Mouse (Mus musculus): ENCODE measurements around the gene Stac3.
A peak's percentile ranks its signal among the peaks of the same experiment; 100 is the strongest.

The Stac3 gene

GRCm38 (mm10) chr10:127500894-127501893 is at the start of gene Stac3:
Stac3 (plus strand) TSS chr10:127501686.
- DNase-seq (ENCODE audit: low spot score) = no peak

GRCm38 (mm10) chr10:127453701-127454100 is 47.8 kb upstream of the Stac3 start:
- no peak for DNase-seq (ENCODE audit: low spot score)

- DNase-seq (ENCODE audit: low spot score) = no peak
Observed at GRCm38 (mm10) chr10:127462411-127463096, 38.9 kb upstream of the Stac3 start.

- DNase-seq (ENCODE audit: low spot score) = no peak
Observed at GRCm38 (mm10) chr10:127471281-127471988, 30.1 kb upstream of the Stac3 start.

DNA sequence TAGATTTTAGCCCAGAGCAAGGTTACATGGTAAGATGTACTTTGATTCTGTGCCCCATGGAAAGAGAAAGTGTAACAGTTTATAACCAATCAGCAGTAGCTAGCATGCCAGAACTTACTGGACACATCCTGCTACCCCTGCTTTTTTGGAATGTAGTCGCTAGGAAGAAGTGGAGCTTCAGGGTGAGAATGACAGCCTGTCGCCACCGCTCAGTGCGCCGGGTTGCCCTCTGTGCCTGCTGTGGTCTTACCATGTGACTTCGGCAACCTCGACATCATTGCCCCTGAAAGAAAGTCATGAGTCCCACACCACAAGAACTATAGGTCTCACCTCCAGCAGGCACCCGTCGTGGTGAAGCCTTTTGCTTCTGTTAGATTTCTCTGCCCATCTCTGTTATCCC is 28.8 kb upstream of the Stac3 start:
- no peak for DNase-seq (ENCODE audit: low spot score)

DNA sequence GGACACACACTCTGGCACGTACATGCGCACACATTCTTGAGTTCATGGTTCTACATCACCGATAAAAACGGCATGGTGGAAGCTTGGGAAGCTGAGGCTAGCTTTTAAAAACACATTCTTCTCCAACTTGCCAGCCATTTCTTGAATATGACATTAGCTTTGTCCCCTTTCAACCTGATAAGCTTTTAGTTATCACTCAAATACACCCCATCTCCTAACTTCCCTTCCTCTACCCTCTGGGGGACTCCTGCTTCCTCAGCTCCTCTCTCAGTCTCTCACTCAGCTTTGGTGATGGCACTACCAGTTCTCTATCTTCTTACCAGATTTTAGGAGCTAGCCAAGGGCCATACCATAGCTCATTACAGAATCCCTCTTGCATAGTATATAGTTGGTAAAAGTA is 26.3 kb upstream of the Stac3 start:
- DNase-seq (ENCODE audit: low spot score) = no peak

- DNase-seq (ENCODE audit: low spot score) = no peak
Observed at GRCm38 (mm10) chr10:127476541-127476940, 24.9 kb upstream of the Stac3 start.

DNA sequence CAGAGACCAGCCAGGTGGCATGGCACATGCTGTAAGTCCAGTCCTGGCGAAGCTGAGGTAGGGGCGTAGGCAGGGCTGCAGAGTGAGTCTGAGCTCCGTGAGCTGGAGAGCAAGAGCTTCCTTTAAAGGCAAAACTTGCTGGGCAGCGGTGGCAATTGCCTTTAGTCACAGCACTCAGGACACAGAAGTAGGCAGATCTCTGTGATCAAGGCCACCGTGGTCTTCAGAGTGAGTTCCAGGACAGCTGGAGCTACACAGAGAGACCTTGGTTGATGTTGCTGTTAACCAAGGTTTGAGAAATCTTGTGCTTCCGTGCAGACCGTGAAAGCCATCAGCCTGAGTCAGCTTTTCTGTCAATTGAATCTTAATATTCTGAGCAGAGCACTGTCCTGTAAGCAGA is 24.2 kb upstream of the Stac3 start:
- DNase-seq (ENCODE audit: low spot score) = no peak

DNA sequence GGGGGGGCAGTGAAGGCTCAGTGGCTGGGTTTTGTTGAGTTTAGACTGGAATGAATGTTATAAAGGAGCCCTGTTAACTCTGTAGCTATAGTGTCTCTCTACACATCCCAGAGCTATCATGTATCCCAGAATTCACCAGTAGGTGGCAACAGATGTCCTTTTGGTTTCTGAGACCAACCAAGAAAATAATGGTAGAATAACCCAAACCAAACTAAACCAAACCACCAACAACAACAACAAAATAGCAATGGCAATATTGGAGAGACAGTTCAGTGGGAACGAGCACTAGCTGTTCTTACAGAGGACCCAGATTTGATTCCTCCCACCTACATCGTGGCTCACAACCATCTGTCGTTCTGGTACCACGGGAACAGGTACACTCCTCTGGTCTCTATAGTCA is 22.4 kb upstream of the Stac3 start:
- DNase-seq (ENCODE audit: low spot score) = peak; percentile 21

GRCm38 (mm10) chr10:127480833-127481813 is 20.4 kb upstream of the Stac3 start:
- DNase-seq (ENCODE audit: low spot score) = peak; percentile 57

- no peak for DNase-seq (ENCODE audit: low spot score)
Observed at GRCm38 (mm10) chr10:127485235-127485634, 16.3 kb upstream of the Stac3 start.

DNA sequence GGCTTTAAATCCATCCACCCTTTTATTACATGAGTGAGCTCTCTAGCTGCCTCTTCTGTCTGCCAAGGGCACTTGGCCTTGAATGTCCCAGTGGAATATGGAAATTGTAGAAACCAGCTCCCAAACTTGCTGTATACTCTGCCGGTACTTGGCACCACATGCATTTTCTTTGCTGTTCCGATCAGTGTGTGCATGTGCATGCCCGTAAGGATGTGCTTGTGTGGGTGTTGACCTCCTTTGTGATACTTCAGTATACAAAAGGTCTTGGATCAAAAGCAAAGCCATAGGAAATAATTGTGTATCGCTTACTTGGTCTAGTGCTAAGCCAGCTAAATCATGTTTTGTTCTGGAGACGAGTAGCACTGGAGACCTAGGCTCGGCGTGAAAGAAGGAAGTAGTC is 12.6 kb upstream of the Stac3 start:
- DNase-seq (ENCODE audit: low spot score) = no peak

- DNase-seq (ENCODE audit: low spot score) = no peak
Observed at GRCm38 (mm10) chr10:127490160-127491127, 11.0 kb upstream of the Stac3 start.

DNA sequence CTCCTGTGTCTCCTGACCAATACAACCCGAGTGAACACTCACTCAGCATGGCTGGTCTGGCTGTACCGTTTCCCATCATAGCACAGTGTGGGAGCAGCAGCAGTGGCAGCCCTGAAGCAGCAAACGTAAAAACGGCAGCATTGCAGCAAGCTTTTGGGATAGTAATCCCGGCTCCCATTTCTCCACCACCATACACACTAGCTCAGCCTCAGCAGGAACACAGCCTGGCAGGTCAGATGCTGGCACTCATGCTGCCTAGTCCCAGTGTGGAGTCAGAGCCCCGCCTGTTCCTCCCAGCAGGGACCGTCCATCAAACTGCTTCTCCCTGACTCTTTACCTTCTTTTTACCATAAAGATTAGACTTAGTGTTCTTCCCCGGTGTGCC is 10.4 kb upstream of the Stac3 start:
- no peak for DNase-seq (ENCODE audit: low spot score)

DNA sequence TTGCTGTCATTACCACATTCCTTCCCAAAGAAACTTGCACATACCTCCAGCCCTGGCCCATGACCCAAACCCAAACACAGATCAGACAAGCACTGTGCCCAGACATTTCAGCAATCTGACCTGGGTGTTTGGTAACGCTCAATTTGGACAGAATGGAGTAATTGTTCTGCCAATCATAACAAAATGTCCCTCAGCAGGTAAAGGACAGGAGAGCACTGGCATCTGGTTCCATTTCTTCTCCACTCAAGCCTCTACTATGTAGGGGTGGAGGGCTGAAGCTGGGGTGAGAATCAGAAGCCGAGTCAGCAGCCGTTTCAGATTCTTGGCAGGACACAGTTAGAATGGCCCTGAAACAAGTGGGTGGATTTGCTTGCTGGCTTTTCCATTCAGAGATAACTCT is 9.4 kb upstream of the Stac3 start:
- no peak for DNase-seq (ENCODE audit: low spot score)

DNA sequence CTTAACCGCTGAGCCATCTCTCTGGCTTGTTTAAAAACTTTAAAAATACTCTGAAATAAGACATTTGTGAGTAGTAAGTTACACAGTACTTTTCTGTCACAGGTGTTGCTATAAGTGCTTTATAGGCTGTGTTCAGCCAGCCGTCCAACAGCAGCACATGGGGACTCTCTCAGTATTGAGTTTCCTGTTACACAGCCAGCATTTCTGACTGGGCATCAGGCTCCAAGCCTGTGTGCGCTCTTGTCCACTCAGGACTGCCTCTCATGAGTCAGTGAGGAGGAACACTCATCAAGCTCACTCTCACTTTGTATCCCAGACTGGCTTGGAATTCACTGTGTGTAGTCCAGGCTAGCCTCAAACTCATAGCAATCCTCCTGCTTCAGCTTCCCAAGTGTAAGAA is 5.3 kb upstream of the Stac3 start:
- DNase-seq (ENCODE audit: low spot score) = no peak

DNA sequence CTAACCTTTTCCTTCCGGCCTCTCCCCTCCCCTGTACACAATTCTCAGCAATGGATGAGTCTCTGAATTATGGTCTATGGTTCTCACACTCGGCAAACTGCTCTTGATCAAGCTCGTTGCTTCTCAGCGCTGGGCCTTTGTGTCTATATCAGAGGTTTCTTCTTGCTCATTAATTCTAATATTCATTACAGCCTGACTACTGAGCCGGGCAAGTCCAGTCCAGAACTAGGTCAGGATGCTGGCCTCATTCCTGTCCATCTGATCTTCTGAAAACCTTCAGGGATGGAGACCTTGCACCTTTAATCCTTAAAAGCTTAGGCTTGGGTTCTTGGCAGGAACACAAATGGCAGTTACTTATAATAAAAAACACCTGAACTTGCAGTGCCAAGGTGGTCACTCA is 2.0 kb upstream of the Stac3 start:
- no peak for DNase-seq (ENCODE audit: low spot score)

DNA sequence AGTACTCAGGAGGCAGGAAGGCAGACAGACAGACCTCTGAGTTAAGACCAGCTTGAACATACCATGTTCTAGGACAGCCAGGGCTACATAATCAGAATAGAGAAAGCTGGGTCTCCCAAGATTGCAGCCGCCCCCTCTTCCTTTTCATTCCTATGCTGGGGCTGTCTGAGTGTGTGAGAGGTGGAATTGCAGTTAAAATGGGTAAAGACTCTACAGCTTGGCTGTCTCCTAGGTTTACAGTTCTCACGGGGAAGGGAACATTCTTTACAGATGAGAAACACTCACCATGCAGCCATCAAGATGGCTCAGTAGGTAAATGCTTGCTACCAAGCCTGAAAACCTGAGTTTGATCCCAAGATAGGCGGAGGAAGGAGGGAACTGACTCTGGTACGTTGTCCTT is 1.4 kb upstream of the Stac3 start:
- DNase-seq (ENCODE audit: low spot score) = no peak

- peak; percentile 73 for DNase-seq (ENCODE audit: low spot score)
Observed at GRCm38 (mm10) chr10:127508239-127508638, 6.8 kb downstream of the Stac3 start.
